Mouse (Mus musculus) kidney, adult 9 months (tissue): Measurements from ENCODE around the gene C030005K15Rik.
A peak's percentile ranks its signal among the peaks of the same experiment; 100 is the strongest.
"Not testable (repeated sequence)": the region's sequence is repeated elsewhere in the genome, so short reads cannot be mapped to it uniquely, and the experiment has no call there.

Source experiments
- DNase-seq: peaks from one replicate; pipeline ENCODE4 v3.0.0; 2022

C030005K15Rik gene

GRCm38 (mm10) chr10:97726655-97727054 lies at the start of gene C030005K15Rik:
TSS of gene C030005K15Rik (minus strand) at chr10:97726755.
- DNase-seq = not testable (repeated sequence)

DNA sequence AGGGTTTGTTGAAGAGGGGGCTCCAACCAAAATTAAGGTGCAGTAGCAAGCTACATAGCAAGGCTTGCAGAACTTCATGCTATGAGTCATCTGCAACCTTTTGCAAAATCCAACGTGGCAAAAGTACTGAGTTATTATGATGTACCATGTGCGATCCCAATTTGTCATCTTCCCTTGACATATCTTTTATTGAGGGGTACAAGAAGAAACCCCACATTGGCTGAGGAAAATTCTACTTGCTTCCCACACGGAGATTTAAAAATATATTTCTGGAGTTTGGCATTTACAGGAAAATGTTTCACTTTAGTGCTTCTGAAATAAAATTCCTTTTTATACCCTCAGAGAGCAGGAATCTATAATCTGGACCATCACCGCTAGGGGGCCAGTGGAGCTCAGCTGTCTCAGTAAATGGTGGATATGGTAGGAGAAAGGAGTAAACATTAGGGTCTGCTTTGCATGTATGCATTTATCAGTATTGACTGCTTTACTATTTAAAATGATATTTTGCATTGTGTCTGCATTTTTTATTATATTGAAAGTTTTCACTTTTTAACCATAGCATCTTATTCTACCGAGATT lies 41.7 kb upstream of the C030005K15Rik start:
- no peak for DNase-seq

DNA sequence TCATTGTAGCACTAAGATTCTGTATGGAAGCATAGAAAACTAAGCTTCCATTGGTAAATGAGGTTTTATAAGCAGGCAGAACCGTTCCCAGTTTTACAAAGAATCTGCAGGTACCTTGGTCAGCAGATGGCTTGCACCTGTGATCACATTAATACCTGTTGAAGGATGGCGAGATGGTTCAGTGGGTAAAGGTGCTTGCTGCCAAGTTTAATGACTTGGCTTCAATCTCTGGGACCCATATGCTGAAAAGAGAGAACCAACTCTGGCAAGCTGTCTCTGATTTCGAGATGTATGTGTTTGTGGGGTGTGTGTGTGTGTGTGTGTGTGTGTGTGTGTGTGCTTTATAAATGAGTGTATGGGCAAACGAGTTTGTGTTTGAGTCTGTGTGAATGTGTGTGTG lies 27.3 kb upstream of the C030005K15Rik start:
- no peak for DNase-seq

DNA sequence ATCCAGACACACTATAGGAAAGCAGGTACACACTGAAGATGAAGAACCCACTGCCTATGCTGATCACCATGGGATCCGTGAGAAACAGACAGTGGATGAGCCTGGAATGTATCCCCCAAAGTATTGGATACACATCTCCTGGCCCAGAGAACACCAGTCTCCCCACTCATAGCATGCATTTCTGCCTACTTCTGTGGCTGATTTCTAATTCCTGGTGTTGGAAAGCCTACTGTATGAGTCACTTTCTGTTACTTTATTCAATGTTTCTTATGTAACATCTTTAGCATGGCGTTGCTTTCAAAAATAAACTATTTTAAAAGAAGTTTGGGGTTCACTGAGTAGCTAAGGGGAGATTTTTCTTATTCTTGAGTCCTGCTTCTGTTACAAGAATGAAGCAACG lies 20.7 kb upstream of the C030005K15Rik start:
- no peak for DNase-seq

GRCm38 (mm10) chr10:97725929-97726328 lies 626 bp downstream of the C030005K15Rik start:
- DNase-seq = no peak

DNA sequence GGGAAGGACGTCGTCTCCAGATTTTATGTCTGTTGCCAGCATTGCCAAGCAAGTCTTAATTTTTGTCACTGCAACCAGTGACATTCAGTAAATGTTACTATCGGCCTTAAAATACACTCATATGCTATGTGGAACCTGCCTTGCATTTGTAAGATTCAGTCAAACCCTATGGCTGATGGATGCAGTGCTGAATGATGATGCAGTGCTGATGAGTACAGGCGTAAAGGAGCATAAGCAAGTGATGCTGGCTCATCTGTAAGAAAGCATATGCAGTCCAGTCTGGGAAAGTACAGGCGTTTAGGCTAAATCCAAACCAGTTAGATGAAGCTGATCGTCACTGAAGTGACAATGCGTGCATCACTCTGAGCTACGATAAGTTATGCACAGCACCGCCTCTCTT lies 3.8 kb downstream of the C030005K15Rik start:
- no peak for DNase-seq

GRCm38 (mm10) chr10:97720625-97721024 lies 5.9 kb downstream of the C030005K15Rik start:
- peak; percentile 3 for DNase-seq

- no peak for DNase-seq
Measured at GRCm38 (mm10) chr10:97718021-97718420, 8.5 kb downstream of the C030005K15Rik start.

GRCm38 (mm10) chr10:97717233-97717632 lies 9.3 kb downstream of the C030005K15Rik start:
- DNase-seq = no peak

GRCm38 (mm10) chr10:97715289-97715906 lies 11.2 kb downstream of the C030005K15Rik start:
- DNase-seq = no peak

- no peak for DNase-seq
Measured at GRCm38 (mm10) chr10:97714584-97714983, 12.0 kb downstream of the C030005K15Rik start.

DNA sequence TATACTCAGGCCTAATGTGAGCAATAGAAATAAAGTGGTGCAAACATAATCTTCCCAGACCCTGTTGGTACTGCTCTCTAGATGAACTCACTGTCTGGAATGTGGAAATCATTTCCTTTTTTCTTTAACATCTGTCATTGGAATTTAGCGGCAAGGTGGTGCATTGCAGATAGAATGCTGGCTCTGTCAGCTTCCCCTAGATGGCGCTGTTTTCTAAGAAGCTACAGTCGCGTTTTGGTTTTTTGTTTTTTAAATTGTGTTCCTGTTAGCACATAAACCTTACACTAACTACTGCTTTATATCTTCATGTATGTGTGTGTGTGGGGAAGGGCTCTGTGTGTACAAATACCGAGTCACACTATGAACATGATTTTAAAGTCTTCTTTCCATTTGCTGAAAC lies 13.9 kb downstream of the C030005K15Rik start:
- DNase-seq = peak; percentile 17

DNA sequence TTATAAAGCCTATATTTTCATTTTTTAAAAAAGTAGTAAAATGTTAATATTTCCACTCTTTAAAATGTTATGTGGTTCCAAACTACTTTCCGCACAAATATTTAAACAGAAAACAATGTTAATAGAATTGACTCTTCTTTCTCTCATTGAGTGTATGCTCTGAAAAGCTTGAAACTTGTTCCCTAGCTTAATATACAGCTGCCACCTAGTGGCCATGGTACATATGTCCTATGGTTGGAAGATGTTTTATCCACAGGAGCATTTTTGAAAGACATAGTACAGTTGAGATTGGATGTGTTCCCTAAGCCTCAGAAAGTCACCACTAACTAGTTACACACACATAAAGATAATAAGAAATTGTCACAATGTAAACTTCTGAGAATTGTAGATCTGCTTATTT lies 22.0 kb downstream of the C030005K15Rik start:
- DNase-seq = peak; percentile 54

DNA sequence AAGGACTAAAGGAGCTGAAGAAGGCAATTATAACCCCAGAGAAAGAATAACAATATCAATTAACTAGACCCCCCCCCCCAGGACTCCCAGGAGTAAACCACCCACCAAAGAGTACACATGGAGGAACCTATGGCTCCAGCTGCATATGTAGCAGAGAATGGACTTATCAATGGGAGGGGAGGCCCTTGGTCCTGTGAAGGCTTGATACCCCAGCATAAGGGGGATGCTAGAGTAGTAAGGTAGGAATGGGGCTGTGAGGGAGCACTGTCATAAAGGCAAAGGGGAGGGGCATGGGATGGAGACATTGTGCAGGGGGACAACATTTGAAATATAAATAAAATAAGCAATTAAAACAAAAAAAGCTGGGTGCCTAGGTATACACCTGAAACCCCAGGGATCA lies 24.2 kb downstream of the C030005K15Rik start:
- DNase-seq = no peak

DNA sequence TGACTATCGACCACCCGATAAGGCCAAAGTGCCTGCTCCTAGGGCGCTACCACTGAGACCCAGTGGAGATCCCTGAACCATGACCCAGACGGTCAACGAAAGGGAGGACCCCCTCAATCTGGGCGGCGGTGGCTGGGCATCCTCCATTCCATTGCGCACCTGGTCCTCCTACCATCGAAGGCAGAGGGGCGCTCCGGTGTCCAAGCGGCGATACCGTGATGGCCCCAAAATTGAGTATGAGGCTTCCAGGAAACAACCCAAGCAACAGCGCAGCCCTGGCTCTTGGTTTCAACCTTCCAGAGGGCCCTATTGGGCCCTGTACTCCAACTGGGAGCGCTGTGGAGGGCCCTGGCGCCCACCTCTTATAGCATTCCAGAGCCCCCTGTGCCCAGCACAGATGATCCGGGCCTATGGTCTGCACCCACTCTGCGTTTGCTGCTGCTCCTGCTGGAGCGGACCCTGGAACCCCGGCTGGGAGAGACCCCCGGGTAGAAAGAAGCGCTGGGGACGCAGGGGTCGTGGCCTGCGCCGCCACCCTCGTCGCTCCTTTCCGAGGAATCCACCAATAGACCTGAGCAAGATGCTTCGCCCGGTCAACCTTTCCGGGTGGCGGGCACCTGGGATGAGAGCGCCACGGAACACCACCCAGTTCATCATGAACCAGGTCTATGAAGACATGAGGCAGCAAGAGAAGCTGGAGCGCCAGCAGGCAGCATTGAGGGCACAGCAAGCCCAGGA lies 33.0 kb downstream of the C030005K15Rik start:
- no peak for DNase-seq

GRCm38 (mm10) chr10:97692913-97693312 lies 33.6 kb downstream of the C030005K15Rik start, which contains the start of gene Ccer1:
TSS of gene Ccer1 (plus strand) at chr10:97693059.
- no peak for DNase-seq

GRCm38 (mm10) chr10:97689425-97689824 lies 37.1 kb downstream of the C030005K15Rik start:
- no peak for DNase-seq

GRCm38 (mm10) chr10:97687198-97687597 lies 39.4 kb downstream of the C030005K15Rik start:
- no peak for DNase-seq

DNA sequence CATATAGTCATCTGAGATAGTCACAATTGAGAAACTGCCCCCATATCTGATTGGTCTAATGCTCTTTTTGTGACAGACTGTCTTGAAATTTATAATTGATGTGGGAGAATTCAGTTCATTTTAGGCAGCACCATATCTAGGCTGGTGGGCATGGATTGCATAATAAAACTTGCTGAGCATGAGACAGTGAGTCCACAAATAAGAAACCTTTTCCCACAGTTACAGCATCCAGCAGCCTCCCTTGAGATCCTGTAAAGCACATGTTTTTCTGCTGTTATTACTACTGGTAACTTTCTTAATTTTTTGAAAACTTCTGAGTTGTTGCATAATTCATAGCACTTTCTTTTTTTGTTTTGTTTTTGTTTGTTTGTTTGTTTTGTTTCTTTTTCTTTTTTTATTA lies 43.6 kb downstream of the C030005K15Rik start:
- DNase-seq = no peak
